Comparison of ENCODE assay signal across 8 mouse cellular contexts in genomic region chr17:27204075-27204909, GRCm38 (mm10). TPM values are rescaled to one million over a fixed set of nuclear protein-coding genes. Genes with fewer than 3 reads are reported as not detected.
DNase-seq lines count a peak whose midpoint lies in the region; ATAC-seq and TF ChIP-seq lines count a peak whose summit lies in the region.

Gene Lemd2 (minus strand): TSS chr17:27204469.

- WGBS in hindbrain, postnatal 0 days: 6% methylated on average over 64 of the region's 97 CpGs

- no peaks in the 10 kb centered on the region for H3K9me3 ChIP-seq in hindbrain, postnatal 0 days (ENCODE audit: low read length)
- H3K9me3 ChIP-seq in megakaryocyte, embryonic 14.5 days: peaks cover 7% of the 10 kb centered on the region; the same call in 1 of the 2 replicates

- TF ChIP-seq CTCF in gastrocnemius, adult 2 months (IDR thresholded peaks at IDR 0.05): no peak; the same call in 1 of the 2 replicates
- no peak for TF ChIP-seq CTCF in hindbrain, postnatal 0 days (IDR thresholded peaks at IDR 0.05; ENCODE audit: low read depth)

- peak; percentile 67 for ATAC-seq in common myeloid progenitor, adult 5-6 weeks (replicated peaks; ENCODE audit: low read depth, poor library complexity, severe bottlenecking)
- ATAC-seq in hindbrain, postnatal 0 days: peak; percentile 93

- intact Hi-C loops in gastrocnemius, adult 2 months (cut with DNase I): loop anchor here (5.0 to 10.0 kb wide), 4 partner anchors 72 to 422 kb away; partner anchors contain the start of genes Bnip1, Nudt3 and Uqcc2

- H3K4me1 ChIP-seq in hindbrain, postnatal 0 days (ENCODE audit: insufficient read depth, low read length): peaks cover 4% of the 10 kb centered on the region; the same call in 1 of the 2 replicates
- H3K4me1 ChIP-seq in megakaryocyte, embryonic 14.5 days: peaks cover 60% of the 10 kb centered on the region

- no peaks in the 10 kb centered on the region for H3K27me3 ChIP-seq in hindbrain, postnatal 0 days (ENCODE audit: insufficient read depth, low read length)
- H3K27me3 ChIP-seq in megakaryocyte, embryonic 14.5 days (replicated peaks): peaks cover 12% of the 10 kb centered on the region

- H3K27ac ChIP-seq in gastrocnemius, adult 2 months: peak within 1 kb of the TSS; percentile 94
- peak within 1 kb of the TSS; percentile 97 for H3K27ac ChIP-seq in hindbrain, postnatal 0 days

- peaks cover 11% of the 10 kb centered on the region for H3K36me3 ChIP-seq in hindbrain, postnatal 0 days (ENCODE audit: insufficient read depth, low read length)
- H3K36me3 ChIP-seq in megakaryocyte, embryonic 14.5 days (replicated peaks; ENCODE audit: low read length): peaks cover 35% of the 10 kb centered on the region

- peak within 1 kb of the TSS; percentile 98 for H3K9ac ChIP-seq in hindbrain, postnatal 0 days (replicated peaks; ENCODE audit: low read length)

- H3K4me3 ChIP-seq in gastrocnemius, adult 2 months: peak within 1 kb of the TSS; percentile 92
- H3K4me3 ChIP-seq in hindbrain, postnatal 0 days (ENCODE audit: low read length): peak within 1 kb of the TSS; percentile 86
- H3K4me3 ChIP-seq in megakaryocyte, embryonic 14.5 days (replicated peaks): peak within 1 kb of the TSS; percentile 96

- DNase-seq in ZHBTc4 (ENCODE audit: low read depth, low spot score): peak; percentile 97
- DNase-seq in gastrocnemius, adult 2 months: peak; percentile 99
- peak; percentile 97 for DNase-seq in hindbrain, postnatal 0 days (ENCODE audit: low spot score)
- peak; percentile 92 to 95 for DNase-seq in left cerebral cortex, adult 8-10 months (ENCODE audit: low spot score in 2 of 2)
- DNase-seq in right cerebral cortex, postnatal 10 days (ENCODE audit: low spot score in 2 of 2): peak; percentile 97
- DNase-seq in urinary bladder, postnatal 25 days (ENCODE audit: low spot score): peak; percentile 97

- peak within 1 kb of the TSS; percentile 93 for H3K4me2 ChIP-seq in hindbrain, postnatal 0 days (ENCODE audit: low read depth, low read length)

RNA-seq across cellular contexts. Expression of gene Lemd2, which starts in this region (rescaled TPM):
- total RNA-seq in common myeloid progenitor, adult 5-6 weeks (2017): 20.2 and 44.6 TPM in 2 replicates
- 10 to 100 TPM; 22.4 to 23.9 TPM for total RNA-seq in gastrocnemius, adult 2 months (2021)
- 100 and 112 TPM in 2 replicates for total RNA-seq in hindbrain, postnatal 0 days (2014; rRNA removed)
- 17.5 and 18.4 TPM in 2 replicates for polyA plus RNA-seq in hindbrain, postnatal 0 days (2015; fragmentation: Nextera tagmentation; extraction: Ambion mirVana)
- 10 to 100 TPM; 39.0 to 44.9 (median 42.9) TPM for total RNA-seq in left cerebral cortex, adult 8-10 months (2022)
- 69.3 and 97.5 TPM in 2 replicates for polyA plus RNA-seq in megakaryocyte, embryonic 14.5 days (2012; ENCODE audit: insufficient read depth, low replicate concordance)

Comparison
In these comparisons a context has a peak if more than half of its experiments do, and no peak if none do; other contexts are left out.
1. Peak in every context shown above with its lines: DNase-seq, ATAC-seq, H3K4me3 ChIP-seq and H3K27ac ChIP-seq.